Mouse (Mus musculus): ENCODE data around the gene Zbed5.

- TF ChIP-seq CTCF (IDR thresholded peaks at IDR 0.05; ENCODE audit: extremely low read depth, insufficient read depth, insufficient read length, insufficient replicate concordance) (no peak), POLR2A (IDR thresholded peaks at IDR 0.05; ENCODE audit: low read depth, low read length) (no peak)
These were observed 24.3 kb upstream of the Zbed5 start for GRCm38 (mm10) chr5:129871238-129871637.
